Mouse (Mus musculus) megakaryocyte, embryonic 14.5 days (primary cell): Measurements from ENCODE around the gene Ffar1. TPM values are rescaled to one million over a fixed set of nuclear protein-coding genes. Genes with fewer than 3 reads are reported as not detected.

ENCODE experiments used
- H3K27me3 ChIP-seq: replicated peaks from 2 replicates; pipeline ENCODE3; 2012; ENCODE audit warnings: inconsistent platforms
- H3K36me3 ChIP-seq: replicated peaks from 2 replicates; pipeline ENCODE3; 2012; ENCODE audit warnings: low read length, inconsistent platforms, mixed read lengths
- H3K4me1 ChIP-seq: 2 replicates; pipeline ENCODE4 v1.6.1; 2012; ENCODE audit warnings: inconsistent platforms
- H3K4me3 ChIP-seq: replicated peaks from 2 replicates; pipeline ENCODE3; 2012; ENCODE audit warnings: moderate library complexity, mild to moderate bottlenecking, inconsistent platforms
- H3K9me3 ChIP-seq: 2 replicates; pipeline ENCODE4 v1.6.1; 2012; ENCODE audit warnings: inconsistent platforms
- FLI1 ChIP-seq: IDR thresholded peaks from 2 replicates; pipeline ENCODE4 v1.6.1; 2012; ENCODE audit warnings: low read length, inconsistent platforms, mixed read lengths
- GATA1 ChIP-seq: IDR thresholded peaks from 3 replicates; pipeline ENCODE4 v1.6.1; 2012; ENCODE audit warnings: mixed read lengths, low read length, inconsistent platforms, borderline replicate concordance
- polyA plus RNA-seq: library from polyadenylated mRNA; stranded (reverse); fragments of >175 nt; gene quantifications from 2 replicates; pipeline ENCODE4 v1.2.3, GENCODE M21; 2012; ENCODE audit warnings: low replicate concordance; ENCODE audit not compliant: insufficient read depth

Ffar1 gene
- polyA plus RNA-seq, 1 experiment = 0.16 TPM

DNA sequence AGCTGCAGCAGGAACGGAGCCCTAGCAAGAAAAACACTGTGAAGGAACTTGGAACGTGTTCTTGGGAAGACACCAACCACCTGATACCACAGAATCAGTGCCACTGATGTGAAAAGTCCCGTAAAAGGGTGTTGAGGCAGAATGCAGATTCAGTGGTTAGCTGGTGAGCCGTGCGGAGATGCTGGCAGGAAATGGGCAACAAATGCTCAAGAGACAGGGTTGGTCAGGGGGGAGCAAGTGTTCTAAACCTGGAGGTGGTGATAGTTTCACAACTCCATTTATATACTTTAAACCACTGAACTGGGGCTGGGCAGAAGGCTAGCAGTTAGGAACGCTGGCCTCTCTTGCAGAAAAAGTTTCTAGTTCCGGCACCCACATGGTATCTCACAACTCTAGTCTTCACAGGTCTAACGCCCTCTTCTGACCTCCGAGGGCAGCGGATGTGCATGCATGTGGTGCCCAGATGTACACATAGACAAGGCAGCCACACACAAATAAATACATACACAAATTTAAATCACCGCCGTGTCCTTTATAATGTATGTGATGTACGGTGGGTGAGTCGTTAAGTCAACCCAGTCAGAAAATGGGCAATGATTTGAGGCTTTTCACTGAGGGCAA is 26.3 kb upstream of the Ffar1 start:
- no peak overlapping the region for H3K4me3 ChIP-seq
- no peaks in the 10 kb centered on the region for H3K36me3 ChIP-seq
- H3K4me1 ChIP-seq = peaks cover 39% of the 10 kb centered on the region
- no peaks in the 10 kb centered on the region for H3K9me3 ChIP-seq
- TF ChIP-seq GATA1 (no peak), FLI1 (no peak)
- peaks cover 29% of the 10 kb centered on the region for H3K27me3 ChIP-seq

DNA sequence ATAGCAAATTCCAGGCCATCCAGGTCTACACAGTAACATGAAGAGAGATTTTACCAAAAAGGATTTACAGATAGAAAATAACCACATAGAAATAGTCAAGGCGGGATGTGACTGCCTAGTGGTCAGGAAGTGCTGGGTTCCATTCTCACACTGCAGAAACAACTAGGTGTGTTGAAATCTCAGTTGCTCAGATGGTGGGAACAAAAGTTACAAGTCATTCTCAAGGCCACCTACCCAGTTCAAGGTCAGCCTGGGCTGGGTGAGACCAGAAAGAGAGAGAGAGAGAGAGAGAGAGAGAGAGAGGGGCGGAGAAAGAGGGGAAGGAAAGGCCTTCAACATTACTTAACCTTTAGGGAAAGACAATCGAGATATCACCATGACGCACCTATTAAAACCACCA is 25.5 kb upstream of the Ffar1 start:
- no peaks in the 10 kb centered on the region for H3K9me3 ChIP-seq
- H3K27me3 ChIP-seq = peaks cover 22% of the 10 kb centered on the region
- H3K4me1 ChIP-seq = peaks cover 31% of the 10 kb centered on the region
- no peaks in the 10 kb centered on the region for H3K36me3 ChIP-seq
- no peak overlapping the region for H3K4me3 ChIP-seq
- no peak for TF ChIP-seq FLI1
- no peak for TF ChIP-seq GATA1

DNA sequence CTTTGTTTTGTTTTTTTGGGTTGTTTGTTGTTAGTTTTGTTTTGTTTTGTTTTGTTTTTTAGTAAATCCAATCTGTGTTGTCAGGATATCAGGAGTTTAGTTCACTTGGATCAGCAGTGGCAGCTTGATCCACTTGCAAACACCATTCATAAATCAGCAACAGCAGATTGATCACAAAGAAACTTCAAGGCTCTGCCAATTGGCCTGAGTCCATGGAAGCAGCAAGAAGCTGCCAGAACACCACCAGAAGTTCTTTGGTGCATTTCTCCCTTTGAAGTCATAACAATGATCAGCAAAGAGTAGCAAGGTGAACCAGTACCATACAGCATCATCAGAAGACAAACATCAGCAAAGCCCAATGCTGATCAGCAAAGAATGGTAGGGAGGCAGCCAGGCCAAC is 22.7 kb upstream of the Ffar1 start:
- H3K27me3 ChIP-seq = peaks cover 28% of the 10 kb centered on the region
- TF ChIP-seq FLI1 = no peak
- TF ChIP-seq GATA1 = no peak

DNA sequence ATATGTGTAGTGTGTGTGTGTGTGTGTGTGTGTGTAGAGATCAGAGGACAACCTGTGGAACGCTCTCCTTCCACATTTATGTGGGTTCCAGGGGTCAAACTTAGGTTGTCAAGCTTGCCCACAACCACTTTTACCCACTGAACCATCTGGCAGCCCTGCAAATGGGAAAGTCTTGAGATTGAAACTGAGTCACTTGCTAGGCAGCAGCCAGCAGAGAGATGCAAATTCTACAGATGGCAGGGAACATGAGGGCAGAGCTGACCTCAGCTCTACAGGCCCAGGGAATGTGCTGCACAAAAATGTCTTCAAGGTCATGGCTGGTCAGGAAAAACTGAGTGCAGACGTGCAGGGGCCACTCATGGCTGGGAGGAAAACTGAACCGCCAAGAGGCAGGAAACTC is 20.0 kb upstream of the Ffar1 start:
- peaks cover 35% of the 10 kb centered on the region for H3K27me3 ChIP-seq
- no peak overlapping the region for H3K4me3 ChIP-seq
- H3K36me3 ChIP-seq = no peaks in the 10 kb centered on the region
- TF ChIP-seq GATA1 = no peak
- no peak for TF ChIP-seq FLI1
- H3K9me3 ChIP-seq = no peaks in the 10 kb centered on the region
- H3K4me1 ChIP-seq = peaks cover 27% of the 10 kb centered on the region

More for the DNA sequence above, 22.7 kb upstream of the Ffar1 start:
- H3K9me3 ChIP-seq = no peaks in the 10 kb centered on the region
- no peak overlapping the region for H3K4me3 ChIP-seq
- peaks cover 32% of the 10 kb centered on the region for H3K4me1 ChIP-seq
- no peaks in the 10 kb centered on the region for H3K36me3 ChIP-seq

DNA sequence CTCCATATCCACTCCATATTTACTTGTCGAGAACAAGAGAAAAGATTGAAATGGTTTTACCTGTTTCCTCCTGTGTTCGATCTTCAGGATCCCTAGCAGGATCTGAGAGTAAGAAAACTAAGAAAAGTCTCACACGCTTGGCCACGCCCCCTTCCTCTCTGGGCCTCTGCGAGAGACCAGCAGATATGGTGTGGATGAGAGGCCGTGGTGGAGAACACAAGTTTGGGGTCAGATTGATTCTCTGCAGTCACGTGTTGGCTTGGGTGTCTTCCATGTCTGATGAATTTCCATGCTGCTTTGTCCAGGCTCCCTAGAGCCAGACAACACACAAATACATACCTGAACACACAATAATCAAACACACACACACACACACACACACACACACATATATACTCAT is 18.8 kb upstream of the Ffar1 start, which contains the start of gene Cd22:
TSS of gene Cd22 (minus strand) at position 167 of the 400 bp plus-strand sequence.
- Histone ChIP-seq H3K27me3 (peaks cover 46% of the 10 kb centered on the region), H3K4me1 (peaks cover 26% of the 10 kb centered on the region), H3K4me3 (no peak within 1 kb of the TSS), H3K9me3 (no peaks in the 10 kb centered on the region), H3K36me3 (no peaks in the 10 kb centered on the region)
- no peak for TF ChIP-seq FLI1
- TF ChIP-seq GATA1 = no peak

- Histone ChIP-seq H3K4me3 (no peak overlapping the region), H3K27me3 (peaks cover 42% of the 10 kb centered on the region), H3K4me1 (peaks cover 22% of the 10 kb centered on the region)
Measured at GRCm38 (mm10) chr7:30878950-30879349, 17.6 kb upstream of the Ffar1 start.

GRCm38 (mm10) chr7:30873083-30873482 is 11.7 kb upstream of the Ffar1 start:
- Histone ChIP-seq H3K9me3 (no peaks in the 10 kb centered on the region), H3K36me3 (no peaks in the 10 kb centered on the region), H3K27me3 (peaks cover 64% of the 10 kb centered on the region), H3K4me3 (peak overlapping the region; percentile 85), H3K4me1 (peaks cover 13% of the 10 kb centered on the region)
- TF ChIP-seq GATA1 (no peak), FLI1 (no peak)

More at GRCm38 (mm10) chr7:30878950-30879349, 17.6 kb upstream of the Ffar1 start:
- Histone ChIP-seq H3K36me3 (no peaks in the 10 kb centered on the region), H3K9me3 (no peaks in the 10 kb centered on the region)
- TF ChIP-seq GATA1 (no peak), FLI1 (no peak)

GRCm38 (mm10) chr7:30863386-30863785 is 2.0 kb upstream of the Ffar1 start:
- peaks cover 17% of the 10 kb centered on the region for H3K27me3 ChIP-seq
- TF ChIP-seq FLI1 = no peak
- no peak for TF ChIP-seq GATA1
- H3K4me3 ChIP-seq = no peak overlapping the region
- no peaks in the 10 kb centered on the region for H3K9me3 ChIP-seq
- H3K36me3 ChIP-seq = peaks cover 2% of the 10 kb centered on the region
- peaks cover 44% of the 10 kb centered on the region for H3K4me1 ChIP-seq

- peak overlapping the region; percentile 92 for H3K4me3 ChIP-seq
- no peaks in the 10 kb centered on the region for H3K9me3 ChIP-seq
- H3K36me3 ChIP-seq = peaks cover 2% of the 10 kb centered on the region
- H3K4me1 ChIP-seq = peaks cover 79% of the 10 kb centered on the region
- no peak for TF ChIP-seq FLI1
- TF ChIP-seq GATA1 = peak; percentile 58; the same call in 1 of the 3 replicates
- peaks cover 10% of the 10 kb centered on the region for H3K27me3 ChIP-seq
Measured at GRCm38 (mm10) chr7:30859635-30860402, 1.5 kb downstream of the Ffar1 start.

DNA sequence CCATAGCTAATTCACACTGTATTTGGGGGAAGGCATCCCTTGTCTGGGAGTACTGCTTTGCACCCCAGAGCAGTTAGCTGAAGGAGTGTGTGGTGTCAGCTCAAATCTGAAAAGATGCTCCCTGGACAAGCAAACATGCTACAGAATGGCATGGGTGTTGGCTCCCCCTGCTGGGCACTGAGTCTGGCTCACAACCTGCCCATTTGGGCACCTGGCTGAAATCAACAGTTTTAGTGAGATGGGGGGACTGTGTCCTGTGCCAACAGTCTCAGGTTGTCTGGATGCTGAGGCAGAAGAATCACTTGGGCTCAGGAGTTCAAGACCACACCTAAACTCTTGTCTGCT is 2.1 kb downstream of the Ffar1 start:
- peaks cover 85% of the 10 kb centered on the region for H3K4me1 ChIP-seq
- TF ChIP-seq GATA1 (no peak), FLI1 (no peak)
- peak overlapping the region; percentile 92 for H3K4me3 ChIP-seq
- H3K36me3 ChIP-seq = peaks cover 2% of the 10 kb centered on the region
- H3K9me3 ChIP-seq = no peaks in the 10 kb centered on the region
- H3K27me3 ChIP-seq = peaks cover 13% of the 10 kb centered on the region
